Mouse (Mus musculus): ENCODE results near the gene Tpi1. TPM values are rescaled to one million over a fixed set of nuclear protein-coding genes. Genes with fewer than 3 reads are reported as not detected.

Tpi1 gene
- polyA plus RNA-seq, 1 experiment = 604 TPM

Other genes starting within 250 kb of the Tpi1 start
- not detected for gene C1rb, start 244.0 kb downstream of the Tpi1 start, polyA plus RNA-seq (2012; fragmentation: generic; extraction: Trizol)
- 0.04 TPM for gene C1s2, start 178.2 kb downstream of the Tpi1 start, polyA plus RNA-seq (2012; fragmentation: generic; extraction: Trizol)
- 55.4 TPM for gene Lpcat3, start 151.3 kb downstream of the Tpi1 start, polyA plus RNA-seq (2012; fragmentation: generic; extraction: Trizol)
- gene Emg1, start 102.1 kb downstream of the Tpi1 start, polyA plus RNA-seq (2012; fragmentation: generic; extraction: Trizol) = 208 TPM
- 456 TPM for gene Phb2, start 102.0 kb downstream of the Tpi1 start, polyA plus RNA-seq (2012; fragmentation: generic; extraction: Trizol)
- gene Ptpn6, start 75.6 kb downstream of the Tpi1 start, polyA plus RNA-seq (2012; fragmentation: generic; extraction: Trizol) = 8.2 TPM
- 294 TPM for gene Grcc10, start 72.9 kb downstream of the Tpi1 start, polyA plus RNA-seq (2012; fragmentation: generic; extraction: Trizol)
- gene Gm45234, start 58.3 kb downstream of the Tpi1 start, polyA plus RNA-seq (2012; fragmentation: generic; extraction: Trizol) = not detected
- gene Atn1, start 57.8 kb downstream of the Tpi1 start, polyA plus RNA-seq (2012; fragmentation: generic; extraction: Trizol) = 47.0 TPM
- gene Eno2, start 44.6 kb downstream of the Tpi1 start, polyA plus RNA-seq (2012; fragmentation: generic; extraction: Trizol) = 5.5 TPM
- gene Lrrc23, start 34.6 kb downstream of the Tpi1 start, polyA plus RNA-seq (2012; fragmentation: generic; extraction: Trizol) = 0.13 TPM
- gene Spsb2, start 5.6 kb downstream of the Tpi1 start, polyA plus RNA-seq (2012; fragmentation: generic; extraction: Trizol) = 24.8 TPM
- gene Usp5, start 15.2 kb upstream of the Tpi1 start, polyA plus RNA-seq (2012; fragmentation: generic; extraction: Trizol) = 132 TPM
- gene Cdca3, start 15.3 kb upstream of the Tpi1 start, polyA plus RNA-seq (2012; fragmentation: generic; extraction: Trizol) = 69.9 TPM
- gene Gnb3, start 26.0 kb upstream of the Tpi1 start, polyA plus RNA-seq (2012; fragmentation: generic; extraction: Trizol) = not detected
- gene P3h3, start 43.5 kb upstream of the Tpi1 start, polyA plus RNA-seq (2012; fragmentation: generic; extraction: Trizol) = 1.1 TPM
- 0.05 TPM for gene Gpr162, start 49.7 kb upstream of the Tpi1 start, polyA plus RNA-seq (2012; fragmentation: generic; extraction: Trizol)
- not detected for gene Cd4, start 73.9 kb upstream of the Tpi1 start, polyA plus RNA-seq (2012; fragmentation: generic; extraction: Trizol)
- 0.44 TPM for gene Lag3, start 97.4 kb upstream of the Tpi1 start, polyA plus RNA-seq (2012; fragmentation: generic; extraction: Trizol)
- 1,903 TPM for gene Ptms, start 105.8 kb upstream of the Tpi1 start, polyA plus RNA-seq (2012; fragmentation: generic; extraction: Trizol)
- gene Mlf2, start 117.1 kb upstream of the Tpi1 start, polyA plus RNA-seq (2012; fragmentation: generic; extraction: Trizol) = 547 TPM
- 165 TPM for gene Cops7a, start 151.2 kb upstream of the Tpi1 start, polyA plus RNA-seq (2012; fragmentation: generic; extraction: Trizol)
- 1.1 TPM for gene Pianp, start 182.4 kb upstream of the Tpi1 start, polyA plus RNA-seq (2012; fragmentation: generic; extraction: Trizol)
- 27.8 TPM for gene Zfp384, start 194.8 kb upstream of the Tpi1 start, polyA plus RNA-seq (2012; fragmentation: generic; extraction: Trizol)
- gene Ing4, start 225.5 kb upstream of the Tpi1 start, polyA plus RNA-seq (2012; fragmentation: generic; extraction: Trizol) = 23.6 TPM
- gene Acrbp, start 235.4 kb upstream of the Tpi1 start, polyA plus RNA-seq (2012; fragmentation: generic; extraction: Trizol) = 0.91 TPM